Mouse (Mus musculus) layer of hippocampus, adult 9-11 months (tissue): ENCODE measurements around the gene Cd55.
"Not testable (repeated sequence)": the region's sequence is repeated elsewhere in the genome, so short reads cannot be mapped to it uniquely, and the experiment has no call there.

Experiments
- DNase-seq: peaks from one replicate; pipeline ENCODE4 v3.0.0; 2022

Cd55 gene

DNA sequence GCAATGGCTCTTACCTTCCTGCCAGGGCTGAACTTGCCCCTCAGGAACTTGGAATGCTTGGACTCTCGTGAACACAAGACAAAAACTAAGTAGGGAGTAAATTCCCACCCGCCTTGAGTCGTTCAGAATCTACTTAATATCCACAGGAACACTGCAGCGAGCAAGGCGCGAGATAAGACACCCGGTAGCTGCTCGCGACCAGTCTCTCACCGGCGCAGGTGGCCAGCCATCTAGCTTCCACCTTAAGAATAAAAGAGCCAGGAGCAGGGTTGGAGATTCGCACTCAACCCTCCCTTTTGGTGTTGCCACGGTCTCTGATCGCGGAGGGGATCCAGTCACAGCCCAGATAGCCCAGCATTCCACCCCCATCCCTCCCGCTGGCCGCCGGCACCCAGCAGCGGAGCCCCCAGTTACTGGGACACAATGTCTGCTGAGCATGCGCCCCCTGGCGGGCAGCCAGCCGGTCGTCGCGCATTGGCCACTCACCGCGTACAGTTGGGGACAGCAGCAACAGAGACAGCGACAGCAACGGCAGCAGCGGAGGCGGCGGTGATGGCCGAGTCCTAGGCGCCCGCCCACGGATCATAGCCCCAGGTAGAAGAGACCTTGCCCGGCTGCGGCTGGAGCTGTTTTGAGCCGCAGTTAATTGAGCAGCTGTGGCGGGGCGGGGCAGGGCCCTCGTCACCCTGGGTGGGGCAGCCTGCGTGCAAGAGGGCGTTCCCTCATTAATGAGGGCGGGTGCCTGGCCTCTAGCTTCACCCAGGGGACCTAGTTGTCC, at the start of gene Cd55:
Gene Cd55 (minus strand): TSS at position 661 of the 778 bp plus-strand sequence.
- DNase-seq, result peak; percentile 78

DNA sequence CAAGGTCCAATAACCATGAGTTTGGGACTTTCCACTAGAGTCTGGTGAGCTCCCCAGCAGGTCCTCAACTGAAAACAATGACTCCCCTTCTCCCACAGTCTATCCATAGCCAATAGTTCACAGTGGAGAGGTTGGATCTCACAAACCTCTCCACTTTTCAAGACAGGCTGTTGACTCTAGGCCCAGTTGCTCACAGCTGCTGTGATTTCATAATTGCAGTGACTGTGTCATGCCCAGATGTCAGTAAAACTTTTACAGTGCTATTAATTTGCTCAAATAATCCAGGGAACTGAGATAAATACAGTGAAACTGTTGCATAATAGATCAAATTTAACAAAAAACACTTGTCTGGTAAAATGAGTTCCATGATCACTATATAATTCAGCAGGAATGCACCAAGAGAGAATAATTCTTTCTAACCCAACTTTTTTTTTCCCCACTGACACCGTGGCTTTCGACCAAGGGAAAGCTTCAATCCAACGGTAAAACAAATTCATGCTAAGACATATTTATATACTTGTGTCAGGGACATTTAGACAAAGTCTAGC, 49.4 kb upstream of the Cd55 start:
- DNase-seq, result no peak

DNA sequence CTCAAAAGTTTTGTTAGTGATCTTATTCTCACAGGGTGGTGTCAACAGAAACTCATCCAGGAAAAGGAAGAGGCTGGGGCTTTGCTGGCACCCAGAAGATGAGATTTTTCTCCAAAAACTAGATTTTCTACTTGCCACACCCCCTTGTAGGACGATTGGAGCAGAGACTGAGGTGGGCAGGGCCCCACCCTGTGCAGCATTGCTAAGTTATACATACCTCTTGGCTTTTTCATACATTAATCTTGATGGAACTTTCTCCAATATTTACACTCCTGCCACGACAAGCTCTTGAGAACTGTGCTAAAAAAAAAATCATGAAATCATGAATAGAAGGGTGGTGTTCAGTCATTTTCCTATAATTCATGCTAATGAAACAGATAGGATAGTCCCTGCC, 46.4 kb upstream of the Cd55 start:
- no peak for DNase-seq

DNA sequence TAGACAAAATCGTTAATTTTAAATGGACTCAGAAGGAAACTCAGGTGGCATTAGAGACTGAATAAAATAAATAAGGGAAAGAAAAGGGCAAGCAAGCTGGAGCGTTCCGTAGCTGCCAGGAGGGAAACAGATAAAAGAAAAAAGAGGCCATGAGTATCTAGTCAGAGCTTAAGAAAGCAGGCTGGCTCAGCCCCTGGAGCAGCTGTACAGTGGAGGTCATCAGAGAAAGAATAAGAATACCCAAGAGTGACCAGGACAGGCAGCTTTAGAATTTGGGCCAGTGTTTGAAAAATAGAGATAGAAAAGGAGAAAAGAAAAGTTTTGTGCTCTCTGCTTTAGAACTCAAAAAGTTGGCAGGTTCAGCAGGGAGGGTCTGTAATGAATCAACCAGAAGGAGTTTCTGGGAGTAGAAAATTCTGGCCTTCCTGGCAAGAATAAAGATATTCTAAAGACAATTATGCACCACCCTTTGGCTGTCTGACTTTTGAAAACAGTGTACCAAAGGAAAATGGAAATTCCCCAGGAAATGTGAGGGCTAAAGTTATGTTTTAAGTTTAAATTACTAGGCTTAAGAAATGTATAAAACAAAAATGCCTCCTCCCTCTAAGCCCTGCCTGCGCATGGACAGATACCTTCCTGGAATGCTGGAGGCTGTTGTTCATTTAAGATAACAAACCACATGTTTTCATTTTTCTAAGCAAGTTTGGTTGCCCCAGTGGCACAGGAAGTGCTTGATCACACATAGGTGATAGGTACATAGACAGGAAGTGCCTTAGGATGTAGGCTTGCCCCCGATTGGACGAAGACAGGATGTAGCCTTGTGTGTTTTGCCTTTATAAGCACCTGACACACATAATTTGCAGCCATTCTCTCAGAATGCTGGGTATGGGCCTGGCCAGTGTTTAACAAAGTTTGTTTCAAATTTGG, 45.7 kb upstream of the Cd55 start:
- no peak for DNase-seq

DNA sequence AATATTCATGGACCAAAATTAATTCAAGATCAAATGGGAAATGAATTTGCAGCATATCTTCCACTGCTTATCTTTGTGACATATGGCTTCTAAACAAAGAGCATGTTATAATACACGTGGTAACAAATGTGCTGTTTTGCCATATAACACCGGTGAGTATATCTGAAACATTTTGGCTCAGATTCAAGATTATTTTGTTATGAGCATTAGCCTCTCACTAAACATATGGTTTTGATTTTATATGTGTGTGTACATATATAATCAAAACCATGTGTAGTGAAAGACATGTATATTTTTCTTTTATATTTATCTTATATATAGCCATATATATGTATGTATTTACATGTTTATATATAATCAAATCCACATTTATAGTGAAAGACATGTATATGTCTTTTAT, 44.9 kb upstream of the Cd55 start:
- DNase-seq, result no peak

DNA sequence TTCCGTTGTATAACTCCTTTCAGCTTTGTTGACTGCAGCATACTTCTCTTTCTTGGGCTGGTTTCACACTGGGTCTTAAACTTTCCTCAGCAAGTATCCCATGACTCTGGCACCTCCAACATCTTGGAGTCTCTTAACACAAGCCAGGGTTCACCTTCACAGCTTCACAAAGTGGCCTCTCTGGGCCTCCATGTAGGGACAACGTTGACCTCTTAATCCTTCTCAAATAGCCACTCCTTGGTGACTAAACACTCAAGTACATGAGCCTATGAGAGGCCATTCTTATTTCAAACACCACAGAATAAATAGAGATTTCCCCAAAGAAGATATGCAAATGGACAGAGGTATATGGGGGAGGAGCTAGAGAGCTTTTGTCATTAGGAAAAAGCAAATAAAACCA, 37.4 kb upstream of the Cd55 start:
- DNase-seq, result no peak

DNA sequence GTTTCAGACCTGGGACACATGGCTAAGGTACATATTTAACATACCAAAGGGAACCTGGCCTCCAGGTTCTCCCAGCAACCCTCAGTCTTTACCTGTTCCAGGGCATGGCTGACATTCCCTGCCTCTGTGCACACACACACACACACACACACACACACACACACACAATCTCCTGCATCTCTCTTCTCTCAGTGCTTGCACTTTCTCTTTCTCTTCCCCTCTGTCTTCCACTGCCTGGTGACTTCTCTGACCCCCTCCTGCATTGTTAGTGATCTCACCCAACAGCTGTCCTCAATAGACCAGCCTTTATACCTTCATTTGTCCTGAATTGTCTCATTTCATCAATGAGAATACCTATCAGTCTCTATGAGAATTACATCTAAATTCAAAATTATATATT, 35.8 kb upstream of the Cd55 start:
- no peak for DNase-seq

DNA sequence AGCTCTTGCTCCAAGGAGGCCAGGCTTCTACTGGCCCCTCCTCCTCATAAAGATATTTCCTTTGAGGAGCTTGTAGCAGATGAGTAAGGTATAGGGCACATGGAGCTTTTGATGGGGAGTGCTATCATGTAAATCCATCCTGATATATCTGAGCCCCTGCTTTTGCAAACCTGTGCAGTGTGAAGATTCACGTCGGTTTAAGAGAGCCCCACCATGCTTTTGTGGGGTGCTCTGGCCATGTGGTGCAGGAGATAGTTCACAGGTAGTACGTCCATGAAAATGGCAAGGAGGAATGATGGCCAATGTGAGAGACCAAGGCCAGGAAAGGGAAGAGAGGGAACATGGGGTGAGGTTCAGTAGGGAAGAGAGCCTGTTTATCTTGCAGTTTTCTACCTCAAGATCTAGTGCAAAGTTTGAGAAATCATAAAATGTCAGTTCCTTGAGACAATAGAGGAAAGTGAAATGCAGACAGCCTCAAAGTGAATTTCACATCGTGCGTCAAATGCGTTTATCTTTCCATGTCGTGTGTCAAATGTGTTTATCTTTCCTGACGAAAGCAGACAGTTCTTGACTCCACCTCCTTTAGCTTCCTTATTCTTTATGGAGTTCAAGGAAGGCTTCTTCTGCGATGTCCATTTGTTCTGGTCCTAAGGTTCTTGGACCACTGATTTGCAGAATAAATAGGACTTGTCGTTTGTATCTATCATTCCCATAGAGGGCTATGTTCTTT, 24.4 kb upstream of the Cd55 start:
- no peak for DNase-seq

DNA sequence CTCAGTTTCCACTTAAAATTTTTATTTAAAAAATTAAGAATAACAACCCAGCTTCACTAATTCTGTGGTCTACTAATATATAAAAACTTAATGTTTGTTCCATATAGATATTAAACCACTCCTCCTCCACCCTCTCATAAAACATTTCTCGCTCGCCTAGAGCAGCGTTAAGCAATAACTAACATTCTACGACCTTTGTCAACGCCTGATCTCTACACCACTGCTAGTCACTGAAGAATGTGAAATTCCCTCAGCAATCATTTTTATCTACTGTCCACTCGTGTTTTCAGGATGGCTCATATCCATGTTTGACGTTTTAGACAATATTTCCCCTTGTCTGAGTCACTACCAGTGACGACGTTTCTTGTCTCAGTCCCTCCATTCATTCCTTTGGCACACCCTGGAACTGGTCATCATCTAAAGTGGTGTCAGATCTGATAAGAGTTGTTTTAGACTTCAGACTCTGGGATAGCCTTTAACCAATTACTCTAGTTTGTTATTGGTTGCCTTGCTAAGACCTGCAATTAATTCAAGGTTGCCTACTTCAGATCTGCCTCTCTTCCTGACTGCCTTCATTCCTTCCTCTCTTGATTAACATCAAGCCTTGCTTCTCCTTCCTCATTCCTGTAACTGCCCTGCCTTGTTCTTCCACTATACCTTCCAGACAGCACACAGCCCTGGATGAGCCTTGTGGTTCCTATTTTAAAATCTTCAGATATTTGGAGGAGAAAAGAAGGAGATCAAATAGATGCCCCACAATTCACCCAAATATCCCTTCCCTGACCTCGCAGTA, 23.5 kb upstream of the Cd55 start:
- no peak for DNase-seq

DNA sequence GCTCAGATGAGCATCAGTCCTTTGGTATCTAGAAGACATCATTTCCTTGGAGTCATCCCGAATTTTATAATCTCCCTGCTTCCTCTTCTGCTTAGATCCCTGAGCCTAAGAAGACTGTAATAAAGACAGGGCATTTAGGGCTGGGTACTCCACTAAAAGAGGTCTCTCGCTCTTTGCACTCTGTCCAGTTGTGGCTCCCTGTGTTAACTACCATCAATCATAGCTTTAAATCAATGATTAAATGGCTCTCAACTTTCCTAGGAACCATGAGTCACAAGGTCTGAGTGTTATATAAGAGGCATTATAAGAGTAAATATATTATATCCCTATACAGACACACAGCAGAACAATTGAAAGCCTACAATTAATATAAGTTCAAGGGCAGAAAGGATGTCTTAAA, 22.8 kb upstream of the Cd55 start:
- no peak for DNase-seq

DNA sequence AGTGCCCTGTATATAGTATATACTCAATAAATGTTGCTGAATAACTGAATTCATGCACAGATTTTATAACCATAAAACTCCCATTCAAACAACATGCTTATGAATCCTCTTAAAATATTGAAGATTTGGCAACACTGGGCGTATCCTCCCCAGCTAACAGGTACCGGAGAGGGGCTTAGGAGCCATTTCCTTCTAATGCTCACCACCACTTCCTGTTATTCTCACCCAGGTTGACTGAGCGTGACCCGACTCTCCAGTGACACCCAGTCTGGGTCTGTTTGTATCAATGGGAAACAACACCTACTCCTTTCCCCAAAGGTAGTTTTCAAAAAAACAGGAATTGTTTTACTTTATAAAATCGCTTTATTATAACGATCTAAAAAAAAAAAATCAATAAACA, 12.4 kb upstream of the Cd55 start:
- DNase-seq, result no peak

DNA sequence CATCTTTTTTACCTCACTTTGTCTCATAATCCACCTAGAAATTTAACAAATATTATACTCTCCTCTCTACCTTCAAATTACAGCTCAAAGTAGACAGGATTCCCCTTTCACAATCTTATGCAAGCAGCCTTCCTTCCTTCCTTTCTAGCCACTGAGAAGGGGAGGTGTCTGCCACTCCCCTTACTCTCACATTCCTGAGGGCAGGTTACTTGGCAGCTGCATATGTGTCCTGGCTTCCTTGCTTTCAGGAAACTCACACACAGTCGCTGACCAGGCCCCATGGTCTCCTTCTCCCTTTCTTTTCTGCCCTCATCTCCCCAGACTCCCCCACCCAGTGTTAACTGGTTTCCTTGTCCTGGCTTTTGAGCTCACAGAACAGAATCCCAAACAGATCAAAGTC, 11.7 kb upstream of the Cd55 start:
- DNase-seq, result no peak

DNA sequence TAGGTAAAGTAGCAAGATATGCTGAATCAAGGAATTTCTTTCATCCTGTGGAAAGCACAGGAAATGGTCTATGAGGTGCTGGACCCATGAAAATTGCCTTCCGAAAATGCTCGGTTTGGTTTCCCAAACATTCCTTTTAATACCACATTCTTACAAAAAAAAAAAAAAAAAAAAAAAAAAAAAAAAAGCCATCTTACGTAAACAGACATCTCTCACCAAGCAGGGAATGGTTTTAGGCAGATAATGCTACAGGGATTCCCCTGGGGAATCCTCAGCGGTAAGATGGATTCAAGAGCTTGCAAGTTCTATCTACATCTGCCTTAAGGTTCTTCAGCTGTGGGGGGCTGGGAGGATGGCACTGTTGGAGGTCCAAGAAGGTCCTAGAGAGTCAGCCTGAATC, 7.5 kb upstream of the Cd55 start:
- no peak for DNase-seq

DNA sequence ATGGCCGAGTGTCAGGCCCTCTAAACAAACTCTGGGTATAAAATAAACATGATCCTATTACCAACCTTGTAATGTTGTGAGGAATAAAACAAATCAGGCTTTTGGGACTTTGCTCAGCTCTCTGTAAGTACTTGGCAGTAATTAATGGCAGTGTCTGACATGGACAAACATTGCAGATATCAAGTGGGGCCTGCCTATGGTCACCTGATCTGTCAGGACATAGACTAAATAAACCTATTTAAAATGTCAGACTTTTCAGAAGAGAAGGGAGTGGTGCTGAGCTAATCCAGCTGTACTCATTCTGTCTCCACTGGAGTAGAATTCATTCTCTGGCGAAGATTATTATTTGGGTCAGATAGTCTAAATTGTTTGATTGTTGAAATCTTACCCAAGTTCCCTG, 4.9 kb upstream of the Cd55 start:
- no peak for DNase-seq

DNA sequence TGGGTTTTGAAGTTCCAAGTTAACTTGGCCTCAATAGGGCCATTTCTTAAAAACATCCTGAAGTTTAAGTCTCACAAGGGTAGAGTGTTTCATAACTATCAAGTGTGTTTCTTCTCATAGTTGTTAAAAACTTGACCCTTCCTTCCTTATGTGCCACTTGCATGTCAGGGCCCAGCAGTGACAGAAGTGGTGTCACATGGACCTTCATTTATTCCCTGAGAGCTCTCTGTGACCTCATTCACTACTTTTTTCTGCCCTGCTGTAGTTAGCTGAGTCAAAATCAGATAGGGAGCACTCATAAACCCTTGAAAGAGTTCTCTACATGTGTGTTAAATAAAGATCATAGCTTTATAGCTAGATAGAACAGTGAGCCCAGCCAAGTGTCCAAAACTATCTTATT, 1.6 kb upstream of the Cd55 start:
- DNase-seq, result no peak

DNA sequence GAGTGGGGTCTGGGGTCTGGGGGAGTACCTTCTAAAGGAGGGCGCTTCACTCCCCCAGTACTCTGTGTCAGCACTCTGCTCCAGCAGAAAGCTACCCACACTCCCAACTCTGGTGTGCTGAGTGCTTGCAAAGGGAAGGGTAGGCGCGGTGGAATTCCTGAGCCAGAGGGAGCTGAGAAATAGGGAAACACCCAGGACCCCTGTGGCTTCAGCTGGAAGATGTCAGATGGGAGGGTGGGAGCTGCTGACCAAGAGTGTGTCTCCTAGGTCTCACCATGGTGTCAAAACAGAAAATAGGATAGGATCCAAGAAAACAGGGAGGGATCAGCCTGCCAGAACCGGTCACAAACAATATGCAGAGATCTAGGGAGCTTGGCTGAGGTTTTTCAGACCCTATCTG, 323 bp upstream of the Cd55 start:
- no peak for DNase-seq

DNA sequence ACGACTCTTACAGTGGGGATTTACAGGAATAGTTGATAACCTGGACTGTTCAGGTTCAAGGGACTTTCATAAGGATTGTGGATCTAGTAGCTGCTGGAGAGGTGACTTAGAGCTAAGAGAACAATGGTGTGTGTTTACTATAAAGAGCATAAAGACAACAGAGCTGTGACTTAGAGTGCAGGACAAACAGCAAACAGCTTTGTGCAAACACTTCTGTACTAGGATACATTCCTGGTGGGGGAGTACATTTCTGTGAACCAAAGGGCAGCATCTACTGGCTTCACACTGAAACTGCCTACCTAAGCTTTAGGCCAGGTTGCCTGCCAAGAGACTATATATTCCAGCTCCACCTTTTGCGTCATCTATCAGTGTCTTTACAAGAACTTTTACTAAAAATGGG, 7.4 kb downstream of the Cd55 start:
- no peak for DNase-seq

DNA sequence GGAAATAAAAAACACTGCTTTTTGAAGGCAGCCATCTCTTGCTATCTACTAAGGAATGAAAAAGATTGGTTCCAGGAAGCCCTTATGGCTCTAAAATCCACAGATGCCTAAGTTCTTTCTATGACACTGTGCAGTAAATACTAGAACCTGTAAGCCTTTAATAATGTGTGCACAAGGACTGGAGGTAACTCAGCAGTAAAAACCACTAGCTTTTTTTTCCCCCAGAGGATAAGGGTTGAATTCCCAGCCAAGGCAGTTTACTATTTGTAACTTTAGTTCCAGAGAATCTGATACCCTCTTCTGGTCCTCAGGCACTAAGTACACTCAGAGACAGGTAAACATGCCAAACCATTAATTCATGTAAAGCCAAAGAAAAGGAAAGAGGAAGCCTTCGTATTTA, 19.6 kb downstream of the Cd55 start:
- not testable (repeated sequence) for DNase-seq

DNA sequence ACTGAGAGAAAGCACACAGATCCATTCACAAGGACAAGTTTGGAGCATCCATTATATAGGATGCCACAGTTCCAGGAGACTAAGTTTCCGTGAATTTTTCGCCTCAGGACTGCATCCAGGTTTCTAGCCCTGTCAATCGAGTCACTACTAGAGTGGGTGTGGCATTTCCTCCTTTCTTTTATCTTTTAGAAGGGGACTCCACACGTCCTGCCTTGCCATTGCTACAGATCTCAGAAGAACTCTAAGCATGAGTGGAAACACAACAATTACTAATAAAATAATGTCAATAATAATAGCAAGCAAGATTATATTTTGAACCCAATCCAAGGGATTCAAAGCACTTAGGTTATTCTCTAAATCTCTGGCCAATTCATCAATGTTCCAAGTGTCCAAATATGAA, 31.6 kb downstream of the Cd55 start:
- DNase-seq, result no peak

DNA sequence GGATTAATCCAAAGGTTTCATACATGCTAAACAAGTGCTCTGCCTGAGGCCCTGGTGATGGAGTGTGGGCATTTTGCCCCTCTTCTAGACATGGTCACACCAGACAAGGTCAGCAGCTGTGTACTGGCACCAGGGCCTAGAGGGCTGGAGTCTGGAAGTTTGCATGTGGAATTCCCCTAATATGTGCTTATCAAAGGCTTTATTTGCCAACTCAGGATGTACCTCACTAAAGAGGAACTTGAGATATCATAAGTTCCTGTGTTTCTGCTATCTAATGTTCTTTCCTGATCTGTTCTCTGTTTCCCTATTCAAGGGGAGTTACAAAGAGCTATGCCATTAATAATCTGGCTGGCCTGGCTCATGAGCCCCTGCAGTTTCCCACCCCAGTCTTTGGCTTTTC, 33.9 kb downstream of the Cd55 start:
- not testable (repeated sequence) for DNase-seq

DNA sequence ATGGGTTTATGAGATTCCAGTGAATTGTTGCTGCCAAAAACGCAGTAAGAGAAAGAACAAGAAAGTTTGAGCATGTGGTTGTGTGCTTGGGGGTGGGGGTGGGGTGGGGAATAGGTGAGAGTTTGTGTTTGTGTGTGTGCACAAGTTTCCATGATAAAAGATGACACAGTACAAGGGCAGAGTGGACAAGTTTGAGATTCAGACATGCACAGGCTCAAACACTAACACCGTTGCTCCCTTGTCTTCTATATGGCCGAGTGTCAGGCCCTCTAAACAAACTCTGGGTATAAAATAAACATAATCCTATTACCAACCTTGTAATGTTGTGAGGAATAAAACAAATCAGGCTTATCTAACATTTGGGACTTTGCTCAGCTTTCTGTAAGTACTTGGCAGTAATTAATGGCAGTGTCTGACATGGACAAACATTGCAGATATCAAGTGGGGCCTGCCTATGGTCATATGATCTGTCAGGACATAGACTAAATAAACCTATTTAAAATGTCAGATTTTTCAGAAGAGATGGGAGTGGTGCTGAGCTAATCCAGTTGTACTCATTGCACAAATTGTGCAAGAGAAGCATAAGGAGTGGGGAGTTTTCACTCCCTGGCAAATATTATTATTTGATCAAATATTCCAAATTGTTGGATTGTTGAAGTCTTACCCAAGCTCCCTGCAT, 35.2 kb downstream of the Cd55 start:
- not testable (repeated sequence) for DNase-seq

DNA sequence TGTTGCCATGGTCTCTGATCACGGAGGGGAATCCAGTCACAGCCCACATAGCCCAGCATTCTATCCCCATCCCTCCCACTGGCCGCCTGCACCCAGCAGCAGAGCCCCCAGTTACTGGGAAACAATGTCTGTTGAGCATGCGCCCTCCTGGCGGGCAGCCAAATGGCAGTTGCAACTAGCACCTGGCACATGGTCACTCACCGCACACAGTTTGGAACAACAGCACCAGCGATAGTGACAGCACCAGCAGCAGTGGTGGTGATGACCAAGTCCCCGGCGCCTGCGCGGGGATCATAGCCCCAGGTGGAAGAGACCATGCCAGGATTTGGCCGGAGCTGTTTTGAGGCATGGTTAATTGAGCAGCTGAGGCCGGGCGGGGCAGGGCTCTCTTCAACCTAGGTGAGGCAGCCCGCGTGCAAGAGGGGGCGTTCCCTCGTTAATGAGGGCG, 39.9 kb downstream of the Cd55 start, which contains the start of gene Cd55b:
Gene Cd55b (minus strand): TSS at position 346 of the 448 bp plus-strand sequence.
- peak; percentile 17 for DNase-seq
